Mouse (Mus musculus) lung, embryonic 16.5 days (tissue): ENCODE results near the gene Clec4n. TPM values are rescaled to one million over a fixed set of nuclear protein-coding genes. Genes with fewer than 3 reads are reported as not detected.
"Not testable (repeated sequence)": the region's sequence is repeated elsewhere in the genome, so short reads cannot be mapped to it uniquely, and the experiment has no call there.

Source experiments
- ATAC-seq: fragments of 200-750 bp; cut with Nextera tagmentation; 2 replicates; pipeline ENCODE4 v1.8.0; 2017; ENCODE audit warnings: low read depth, mild to moderate bottlenecking, moderate library complexity
- H3K27ac ChIP-seq: fragments of 300-500 bp; sonication (generic); 2 replicates; pipeline ENCODE4 v1.5.1; 2014; ENCODE audit warnings: mild to moderate bottlenecking, control low read depth, low read length
- H3K27me3 ChIP-seq: fragments of 300-500 bp; sonication (generic); 2 replicates; pipeline ENCODE4 v1.6.1; 2014; ENCODE audit warnings: low read depth, low read length, mixed read lengths; ENCODE audit not compliant: control insufficient read depth, insufficient read depth
- H3K36me3 ChIP-seq: fragments of 300-500 bp; sonication (generic); 2 replicates; pipeline ENCODE4 v1.6.1; 2014; ENCODE audit warnings: low read length; ENCODE audit not compliant: control insufficient read depth, insufficient read depth
- H3K4me1 ChIP-seq: fragments of 300-500 bp; sonication (generic); replicated peaks from 2 replicates; pipeline ENCODE4 v1.6.1; 2014; ENCODE audit warnings: low read length, mixed read lengths; ENCODE audit not compliant: control insufficient read depth, insufficient read depth
- H3K4me2 ChIP-seq: fragments of 300-500 bp; sonication (generic); 2 replicates; pipeline ENCODE4 v1.6.1; 2014; ENCODE audit warnings: low read depth, low read length, control low read depth
- H3K4me3 ChIP-seq: fragments of 300-500 bp; sonication (generic); 2 replicates; pipeline ENCODE4 v1.5.1; 2014; ENCODE audit warnings: mild to moderate bottlenecking, low read length, control low read depth
- H3K9ac ChIP-seq: fragments of 300-500 bp; sonication (generic); 2 replicates; pipeline ENCODE4 v1.6.1; 2014; ENCODE audit warnings: low read length, control low read depth
- H3K9me3 ChIP-seq: fragments of 300-500 bp; sonication (generic); 2 replicates; pipeline ENCODE4 v1.6.1; 2016; ENCODE audit warnings: low read length; ENCODE audit not compliant: control insufficient read depth
- WGBS: fragments of 180-500 bp; shearing (Covaris S2); extraction: QIAGEN DNeasy Blood & Tissue Kit; methylation state at CpG from one replicate; pipeline ENCODE4 v1.1.7; 2014; 5-methylcytosine and 5-hydroxymethylcytosine counted together
- polyA plus RNA-seq: library from polyadenylated mRNA; unstranded; fragments of >200 nt; fragmentation: Nextera tagmentation; extraction: Ambion mirVana; gene quantifications from 2 replicates; pipeline ENCODE4 v1.2.1, GENCODE M21; 2015

Clec4n gene
- polyA plus RNA-seq: 2.8 and 3.6 TPM in 2 replicates

GRCm38 (mm10) chr6:123229644-123230043, at the start of gene Clec4n:
Gene Clec4n (plus strand): TSS chr6:123229843.
- Histone ChIP-seq H3K4me2 (no peak within 1 kb of the TSS), H3K4me1 (no peaks in the 10 kb centered on the region), H3K4me3 (no peak within 1 kb of the TSS), H3K9me3 (no peaks in the 10 kb centered on the region), H3K27me3 (no peaks in the 10 kb centered on the region), H3K36me3 (no peaks in the 10 kb centered on the region), H3K9ac (no peak within 1 kb of the TSS), H3K27ac (no peak within 1 kb of the TSS)
- 55% methylated on average over 3 of the region's 3 CpGs for WGBS
- ATAC-seq: no peak

- H3K9me3 ChIP-seq, H3K27me3 ChIP-seq, H3K4me3 ChIP-seq, ATAC-seq, H3K9ac ChIP-seq, H3K27ac ChIP-seq, H3K4me2 ChIP-seq, H3K36me3 ChIP-seq, H3K4me1 ChIP-seq: not testable (repeated sequence)
- WGBS: 55% methylated on average over 2 of the region's 2 CpGs
These were observed 44.8 kb upstream of the Clec4n start for GRCm38 (mm10) chr6:123184862-123185261.

- no peak overlapping the region for H3K4me2 ChIP-seq
- no peak overlapping the region for H3K27ac ChIP-seq
- H3K27me3 ChIP-seq: no peaks in the 10 kb centered on the region
- H3K9me3 ChIP-seq: no peaks in the 10 kb centered on the region
- no peaks in the 10 kb centered on the region for H3K4me1 ChIP-seq
- no peak overlapping the region for H3K4me3 ChIP-seq
- no peaks in the 10 kb centered on the region for H3K36me3 ChIP-seq
- no peak for ATAC-seq
- WGBS: 67% methylated on average over 1 of the region's 1 CpGs
- H3K9ac ChIP-seq: no peak overlapping the region
These were observed 22.2 kb upstream of the Clec4n start for GRCm38 (mm10) chr6:123207187-123208076.

DNA sequence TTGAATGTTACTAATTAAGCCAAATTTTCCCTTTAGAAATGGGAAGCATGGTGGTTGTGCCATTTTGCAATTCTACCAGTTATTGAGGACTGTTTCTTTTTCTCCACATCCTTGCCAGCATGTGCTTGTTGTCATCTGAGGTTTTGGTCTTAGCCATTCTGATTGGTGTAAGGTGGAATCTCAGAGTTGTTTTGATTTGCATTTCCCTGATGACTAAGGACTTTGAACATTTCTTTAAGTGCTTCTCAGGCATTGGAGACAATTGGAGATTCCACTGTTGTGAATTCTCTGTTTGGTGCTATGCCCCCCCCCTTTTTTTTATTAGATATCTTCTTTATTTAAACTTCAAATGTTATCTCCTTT, 21.6 kb upstream of the Clec4n start:
- not testable (repeated sequence) for ATAC-seq, H3K4me2 ChIP-seq, H3K27ac ChIP-seq, H3K9ac ChIP-seq, H3K9me3 ChIP-seq, H3K4me3 ChIP-seq, H3K4me1 ChIP-seq, H3K27me3 ChIP-seq, H3K36me3 ChIP-seq

DNA sequence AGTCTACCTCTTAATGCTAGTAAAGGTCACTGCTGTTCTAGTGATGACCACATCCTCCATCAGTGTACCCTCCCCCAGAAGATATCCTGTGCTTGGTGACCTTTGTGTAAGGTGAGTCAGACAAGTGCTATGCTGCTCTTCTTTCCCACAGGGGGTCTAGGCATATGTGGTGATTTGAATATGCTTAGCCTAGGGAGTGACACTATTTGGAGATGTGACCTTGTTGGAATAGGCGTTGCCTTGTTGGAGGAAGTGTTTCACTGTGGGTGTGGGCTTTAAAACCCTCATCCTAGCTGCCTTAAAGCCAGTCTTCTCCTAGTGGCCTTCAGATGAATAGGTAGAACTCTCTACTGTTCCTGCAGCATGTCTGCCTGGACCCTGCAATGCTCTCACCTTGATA, 17.9 kb upstream of the Clec4n start:
- Histone ChIP-seq H3K27me3 (no peaks in the 10 kb centered on the region), H3K4me2 (no peak overlapping the region), H3K4me3 (no peak overlapping the region), H3K9me3 (no peaks in the 10 kb centered on the region), H3K27ac (no peak overlapping the region), H3K36me3 (no peaks in the 10 kb centered on the region), H3K4me1 (no peaks in the 10 kb centered on the region), H3K9ac (no peak overlapping the region)
- ATAC-seq: no peak
- WGBS: 57% methylated on average over 1 of the region's 1 CpGs

DNA sequence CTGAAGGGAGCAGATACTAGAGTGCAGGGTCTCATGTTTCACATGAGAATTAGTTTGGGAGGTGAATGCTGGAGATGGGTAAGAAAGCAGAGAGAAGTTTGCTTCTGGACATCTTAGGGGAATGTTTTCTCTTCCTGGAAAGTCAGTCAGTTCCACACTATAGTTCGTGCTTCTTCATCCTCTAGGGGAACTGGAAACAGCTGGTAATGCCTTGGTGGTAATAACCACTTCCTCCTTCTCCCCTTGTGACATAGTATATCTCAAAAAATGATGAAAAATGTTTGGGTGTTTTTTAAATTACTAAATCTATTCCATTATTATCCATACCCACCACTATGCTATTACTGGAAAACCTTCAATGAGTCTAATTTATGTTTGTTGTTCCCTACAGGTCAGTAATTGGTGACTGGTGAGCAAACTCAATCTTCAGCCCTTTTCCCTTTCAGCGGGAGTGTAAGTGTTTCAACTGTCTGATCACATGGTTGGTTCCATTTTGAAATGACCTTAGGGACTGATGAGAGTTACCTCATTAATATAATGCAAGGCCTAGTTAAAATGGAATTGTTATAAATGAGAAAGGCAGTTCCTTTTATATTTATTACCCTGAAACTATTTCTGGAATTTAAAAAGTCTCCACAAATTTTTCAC, 2.0 kb upstream of the Clec4n start:
- Histone ChIP-seq H3K36me3 (no peaks in the 10 kb centered on the region), H3K27ac (no peak overlapping the region), H3K9me3 (no peaks in the 10 kb centered on the region), H3K4me2 (no peak overlapping the region), H3K9ac (no peak overlapping the region), H3K4me3 (no peak overlapping the region), H3K4me1 (no peaks in the 10 kb centered on the region), H3K27me3 (no peaks in the 10 kb centered on the region)
- WGBS: 48% methylated on average over 2 of the region's 2 CpGs
- ATAC-seq: no peak

- no peaks in the 10 kb centered on the region for H3K9me3 ChIP-seq
- H3K4me2 ChIP-seq: no peak overlapping the region
- H3K27ac ChIP-seq: no peak overlapping the region
- H3K27me3 ChIP-seq: no peaks in the 10 kb centered on the region
- H3K4me3 ChIP-seq: no peak overlapping the region
- H3K4me1 ChIP-seq: no peaks in the 10 kb centered on the region
- no peak for ATAC-seq
- H3K36me3 ChIP-seq: no peaks in the 10 kb centered on the region
- H3K9ac ChIP-seq: no peak overlapping the region
- 62% methylated on average over 2 of the region's 2 CpGs for WGBS
These were observed 1.5 kb downstream of the Clec4n start for GRCm38 (mm10) chr6:123231149-123231548.

GRCm38 (mm10) chr6:123237582-123237981, 7.9 kb downstream of the Clec4n start:
- H3K4me1 ChIP-seq: no peaks in the 10 kb centered on the region
- no peaks in the 10 kb centered on the region for H3K9me3 ChIP-seq
- H3K36me3 ChIP-seq: no peaks in the 10 kb centered on the region
- no peaks in the 10 kb centered on the region for H3K27me3 ChIP-seq
- no peak overlapping the region for H3K4me2 ChIP-seq
- ATAC-seq: no peak
- H3K27ac ChIP-seq: no peak overlapping the region
- H3K4me3 ChIP-seq: no peak overlapping the region
- H3K9ac ChIP-seq: no peak overlapping the region

DNA sequence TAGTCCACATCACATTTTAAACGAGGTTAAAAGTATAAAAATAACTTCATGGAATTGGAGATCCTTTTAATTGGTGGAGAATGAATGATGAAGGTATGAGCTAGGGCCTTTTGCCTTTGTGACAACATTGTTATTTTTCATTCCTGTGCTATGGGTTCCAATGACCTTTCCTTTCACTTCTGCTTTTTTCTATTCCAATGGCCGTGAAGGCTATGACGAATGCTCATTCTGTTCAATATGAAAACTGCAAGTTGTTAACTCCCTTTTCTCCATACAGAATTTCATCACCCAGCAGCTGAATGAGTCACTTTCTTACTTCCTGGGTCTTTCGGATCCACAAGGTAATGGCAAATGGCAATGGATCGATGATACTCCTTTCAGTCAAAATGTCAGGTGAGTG, 14.6 kb downstream of the Clec4n start:
- H3K27me3 ChIP-seq: no peaks in the 10 kb centered on the region
- H3K4me1 ChIP-seq: no peaks in the 10 kb centered on the region
- H3K9me3 ChIP-seq: no peaks in the 10 kb centered on the region; the same call in 1 of the 2 replicates
- no peak overlapping the region for H3K27ac ChIP-seq
- no peak overlapping the region for H3K9ac ChIP-seq
- WGBS: 82% methylated on average over 5 of the region's 5 CpGs
- H3K36me3 ChIP-seq: no peaks in the 10 kb centered on the region
- no peak overlapping the region for H3K4me2 ChIP-seq
- H3K4me3 ChIP-seq: no peak overlapping the region
- ATAC-seq: no peak
